Mouse (Mus musculus) monocyte, adult 5-6 weeks (primary cell): Measurements from ENCODE around the gene Rasal2. TPM values are rescaled to one million over a fixed set of nuclear protein-coding genes. Genes with fewer than 3 reads are reported as not detected.
"Not testable (repeated sequence)": the region's sequence is repeated elsewhere in the genome, so short reads cannot be mapped to it uniquely, and the experiment has no call there.

Source experiments
- ATAC-seq: fragments of 153-309, 156-312 bp; replicated peaks from 2 replicates; pipeline ENCODE4 v1.8.0; 2017; ENCODE audit warnings: mild to moderate bottlenecking; ENCODE audit not compliant: low TSS enrichment, insufficient number of reproducible peaks, severe bottlenecking, poor library complexity, low FRiP score
- total RNA-seq: library from RNA; stranded (forward); fragments of 200-1000, 200-491, 200-594 nt; gene quantifications from 3 replicates; pipeline ENCODE4 v1.2.3, GENCODE M21; 2017

Rasal2 gene
- total RNA-seq, 1 experiment from 2014 or later: 1.0 TPM

DNA sequence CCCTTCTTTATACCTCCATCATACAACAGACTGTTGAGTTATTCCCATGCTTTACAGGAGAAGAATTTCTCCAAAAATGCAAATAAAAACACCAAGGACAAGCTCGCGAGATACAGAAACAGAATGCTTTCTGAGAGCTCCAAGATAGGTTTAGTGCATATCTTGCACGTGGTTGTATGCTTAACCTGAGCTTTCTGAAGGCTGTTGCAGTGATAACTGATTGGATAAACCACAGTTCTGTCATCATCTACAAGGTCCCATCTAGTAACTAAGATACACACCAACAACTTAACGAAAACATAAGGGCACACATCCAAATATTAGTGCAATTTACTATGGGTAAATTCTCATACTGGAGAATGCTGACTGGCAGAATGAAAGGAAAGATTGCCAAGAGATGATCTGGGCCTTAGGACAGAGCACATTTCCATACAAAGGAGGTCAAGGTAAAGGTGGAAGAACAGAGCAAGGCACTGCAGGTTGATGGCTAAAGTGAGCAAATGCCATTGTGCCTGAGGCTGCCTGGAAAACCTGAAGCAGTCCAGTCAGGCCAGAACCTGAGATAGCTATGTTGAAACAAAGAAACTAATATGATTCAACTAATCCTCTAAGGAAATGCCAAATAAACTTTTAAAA lies 136.6 kb downstream of the Rasal2 start:
- no peak for ATAC-seq

- ATAC-seq: no peak
Measured at GRCm38 (mm10) chr1:157267894-157268293, 144.5 kb downstream of the Rasal2 start.

- ATAC-seq: no peak
Measured at GRCm38 (mm10) chr1:157256562-157256961, 155.8 kb downstream of the Rasal2 start.

- no peak for ATAC-seq
Measured at GRCm38 (mm10) chr1:157255776-157256175, 156.6 kb downstream of the Rasal2 start.

DNA sequence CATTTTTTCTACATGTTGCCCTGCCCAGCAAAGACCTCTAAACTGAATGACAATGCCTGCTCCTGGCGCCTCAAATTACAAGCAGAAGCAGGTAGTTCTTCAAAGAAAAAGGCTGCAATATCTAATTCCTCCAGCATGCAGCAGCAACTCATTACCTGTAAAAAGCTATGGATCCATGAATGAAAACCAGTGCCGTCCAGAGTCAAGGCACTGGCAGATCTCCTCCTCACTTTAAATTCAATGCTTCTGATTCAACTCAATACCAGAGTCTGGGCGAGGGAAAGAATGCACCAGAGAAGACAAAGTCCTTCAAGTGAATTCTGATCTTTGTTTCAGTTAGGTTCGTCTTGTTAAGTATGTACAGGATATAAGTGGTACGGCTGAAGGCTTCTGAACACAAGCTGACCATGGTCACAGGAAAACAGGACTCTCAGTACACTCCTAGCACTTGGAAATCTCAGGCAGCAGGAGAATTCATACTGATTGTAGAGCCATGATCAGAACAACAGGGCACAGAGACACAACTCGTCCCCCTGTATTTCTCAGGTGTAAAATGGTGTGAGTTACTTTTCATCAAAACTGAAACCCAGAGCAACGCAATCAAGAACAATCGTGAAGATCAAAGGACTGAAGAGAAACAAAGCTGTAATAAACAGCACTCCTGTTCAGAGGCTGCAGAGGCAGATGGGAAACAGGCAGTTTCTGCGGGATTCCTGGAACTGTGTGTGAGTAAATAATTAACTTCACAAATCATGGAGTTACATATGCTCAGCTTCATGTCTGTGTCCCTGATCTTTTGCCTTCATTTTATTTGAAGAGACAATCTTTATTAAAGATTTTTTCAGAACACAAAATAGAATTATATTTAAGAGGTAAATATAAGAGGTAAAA lies 158.6 kb downstream of the Rasal2 start:
- no peak for ATAC-seq

- no peak for ATAC-seq
Measured at GRCm38 (mm10) chr1:157248112-157248511, 164.3 kb downstream of the Rasal2 start.

GRCm38 (mm10) chr1:157247341-157247740 lies 165.1 kb downstream of the Rasal2 start:
- no peak for ATAC-seq

DNA sequence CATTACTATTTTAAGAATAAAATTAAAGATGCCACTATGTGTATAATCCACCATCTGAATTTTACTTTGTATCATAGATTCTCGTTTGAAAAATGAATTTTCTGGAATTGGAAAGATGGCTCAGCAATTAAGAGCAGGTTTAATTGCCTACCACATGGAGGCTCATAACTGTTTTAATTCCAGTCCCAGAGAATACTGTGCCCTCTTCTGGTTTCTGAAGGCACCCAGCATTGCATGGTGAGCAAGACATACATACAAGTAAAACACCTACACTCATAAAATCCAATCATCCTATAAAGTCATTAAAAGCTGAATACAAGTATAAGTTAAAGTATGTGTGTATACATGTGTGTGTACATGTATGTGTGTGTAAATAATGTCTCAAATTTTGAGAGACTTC lies 165.6 kb downstream of the Rasal2 start:
- no peak for ATAC-seq

- no peak for ATAC-seq
Measured at GRCm38 (mm10) chr1:157244453-157244790, 168.0 kb downstream of the Rasal2 start.

GRCm38 (mm10) chr1:157243576-157244452 lies 168.6 kb downstream of the Rasal2 start:
- no peak for ATAC-seq

DNA sequence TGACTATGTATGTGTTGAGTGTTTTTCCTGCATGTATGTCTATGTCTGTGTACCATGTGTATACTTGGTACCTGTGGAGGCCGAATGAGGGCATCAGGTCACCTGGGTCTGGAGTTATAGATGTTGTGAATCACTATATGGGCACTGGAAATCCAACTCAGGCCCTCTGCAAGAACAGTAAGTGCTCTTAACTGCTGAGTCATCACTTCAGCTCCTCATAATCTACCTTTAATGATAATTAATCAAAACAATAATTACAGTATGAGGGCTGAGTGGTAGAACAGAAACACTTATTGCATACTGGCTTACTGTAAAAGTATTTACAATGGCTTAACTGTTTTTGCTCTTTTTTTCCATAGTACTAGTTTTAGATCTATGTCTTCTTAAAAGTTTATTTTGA lies 172.7 kb downstream of the Rasal2 start:
- no peak for ATAC-seq

DNA sequence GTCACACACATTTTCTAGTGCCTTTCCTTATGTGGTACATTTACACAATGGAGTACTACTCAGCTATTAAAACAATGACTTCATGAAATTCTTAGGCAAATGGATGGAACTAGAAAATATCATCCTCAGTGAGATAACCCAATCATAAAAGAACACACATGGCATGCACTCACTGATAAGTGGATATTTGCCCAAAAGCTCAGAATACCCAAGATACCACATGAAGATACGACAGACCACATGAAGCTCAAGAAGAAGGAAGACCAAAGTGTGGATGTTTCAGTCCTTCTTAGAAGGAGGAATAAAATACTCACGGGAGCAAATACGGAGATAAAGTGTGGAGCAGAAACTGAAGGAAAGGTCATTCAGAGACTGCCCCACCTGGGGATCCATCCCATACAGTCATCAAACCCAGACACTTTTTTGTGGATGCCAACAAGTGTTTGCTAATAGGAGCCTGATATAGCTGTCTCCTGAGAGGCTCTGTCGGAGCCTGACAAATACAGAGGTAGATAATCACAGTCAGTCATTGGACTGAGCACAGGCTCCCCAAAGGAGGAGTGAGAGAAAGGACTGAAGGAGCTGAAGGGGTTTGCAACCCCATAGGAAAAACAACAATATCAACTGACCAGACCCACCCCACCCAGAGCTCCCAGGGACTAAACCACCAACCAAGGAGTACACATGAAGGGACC lies 175.6 kb downstream of the Rasal2 start:
- ATAC-seq: not testable (repeated sequence)

- ATAC-seq: no peak
Measured at GRCm38 (mm10) chr1:157233451-157233850, 178.9 kb downstream of the Rasal2 start.

- ATAC-seq: no peak
Measured at GRCm38 (mm10) chr1:157232372-157232771, 180.0 kb downstream of the Rasal2 start.

GRCm38 (mm10) chr1:157231016-157231415 lies 181.4 kb downstream of the Rasal2 start:
- ATAC-seq: no peak

- no peak for ATAC-seq
Measured at GRCm38 (mm10) chr1:157230386-157230785, 182.0 kb downstream of the Rasal2 start.

GRCm38 (mm10) chr1:157225013-157225412 lies 187.4 kb downstream of the Rasal2 start:
- ATAC-seq: no peak

DNA sequence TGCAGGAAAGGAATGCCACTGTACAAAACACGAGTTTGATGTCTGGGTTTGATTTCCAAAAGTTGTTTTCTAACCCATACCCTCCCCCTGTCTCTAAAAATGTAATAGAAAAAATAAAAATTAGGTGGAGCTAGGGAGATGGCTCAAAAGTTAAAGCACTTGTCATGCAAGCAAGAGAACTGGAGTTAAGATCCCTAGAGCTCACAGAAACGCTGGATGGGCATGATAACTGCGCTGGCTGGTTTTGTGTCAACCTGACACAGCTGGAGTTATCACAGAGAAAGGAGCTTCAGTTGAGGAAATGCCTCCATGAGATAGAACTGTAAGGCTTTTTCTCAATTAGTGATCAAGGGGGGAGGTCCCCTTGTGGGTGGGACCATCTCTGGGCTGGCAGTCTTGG lies 191.5 kb downstream of the Rasal2 start:
- no peak for ATAC-seq

DNA sequence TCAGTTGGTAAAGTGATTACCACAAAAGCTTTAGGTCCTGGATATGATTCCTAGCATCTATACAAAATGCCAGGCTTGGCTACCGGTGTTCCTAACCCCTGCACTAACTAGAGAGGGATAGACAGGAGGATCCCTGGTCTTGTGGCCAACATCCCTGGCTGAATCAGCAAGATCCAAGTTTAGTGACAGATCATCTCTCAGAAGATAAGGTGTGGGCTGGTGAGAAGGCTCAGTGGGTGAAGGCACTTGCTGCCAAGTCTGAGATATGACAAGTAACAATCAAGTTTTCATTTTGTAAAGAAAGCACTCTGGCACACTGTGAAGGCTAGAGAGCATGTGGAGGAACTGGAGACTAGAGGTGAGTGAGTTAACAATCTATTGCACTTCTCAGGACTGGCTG lies 191.9 kb downstream of the Rasal2 start:
- ATAC-seq: no peak
